Mouse (Mus musculus): ENCODE measurements around the gene Lrrc47.

The Lrrc47 gene

DNA sequence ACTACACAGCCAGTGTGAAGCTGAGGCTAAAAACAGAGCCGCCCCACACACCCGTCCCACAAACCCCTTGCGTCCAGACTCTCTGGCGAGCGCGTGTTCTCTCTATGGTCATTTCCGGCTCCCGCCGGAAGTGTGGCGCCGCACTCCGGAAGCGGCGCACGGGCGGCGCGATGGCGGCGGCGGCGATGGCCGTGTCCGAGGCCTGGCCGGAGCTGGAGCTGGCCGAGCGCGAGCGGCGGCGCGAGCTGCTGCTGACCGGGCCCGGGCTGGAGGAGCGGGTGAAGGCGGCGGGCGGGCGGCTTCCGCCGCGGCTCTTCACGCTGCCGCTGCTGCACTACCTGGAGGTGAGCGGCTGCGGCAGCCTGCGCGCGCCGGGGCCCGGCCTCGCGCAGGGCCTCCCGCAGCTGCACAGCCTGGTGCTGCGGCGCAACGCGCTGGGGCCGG is at the start of gene Lrrc47:
Gene Lrrc47, plus strand, starts transcription at position 86 of the 444 bp plus-strand sequence.
- peak; percentile 91 for DNase-seq (ENCODE audit: low spot score)

DNA sequence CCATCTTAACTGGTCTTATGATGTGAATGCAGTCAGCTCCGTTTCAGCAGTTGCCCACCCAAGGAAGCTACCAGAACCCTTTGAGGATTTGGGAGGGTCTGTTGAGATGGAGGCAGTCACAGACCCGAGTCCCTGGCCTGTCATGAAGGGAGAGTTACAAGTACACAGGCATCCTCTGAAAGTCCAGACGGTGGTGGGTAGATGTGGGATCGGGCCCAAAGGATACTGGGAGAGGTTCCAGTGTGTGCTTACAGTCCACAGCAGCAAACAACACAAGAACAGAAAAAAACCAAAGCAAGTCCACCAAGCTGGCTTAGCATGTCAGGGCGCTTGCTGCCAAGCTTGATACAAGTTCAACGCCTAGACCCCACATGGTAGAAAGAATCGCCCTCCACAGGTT is 48.9 kb upstream of the Lrrc47 start:
- DNase-seq (ENCODE audit: low spot score): no peak

DNA sequence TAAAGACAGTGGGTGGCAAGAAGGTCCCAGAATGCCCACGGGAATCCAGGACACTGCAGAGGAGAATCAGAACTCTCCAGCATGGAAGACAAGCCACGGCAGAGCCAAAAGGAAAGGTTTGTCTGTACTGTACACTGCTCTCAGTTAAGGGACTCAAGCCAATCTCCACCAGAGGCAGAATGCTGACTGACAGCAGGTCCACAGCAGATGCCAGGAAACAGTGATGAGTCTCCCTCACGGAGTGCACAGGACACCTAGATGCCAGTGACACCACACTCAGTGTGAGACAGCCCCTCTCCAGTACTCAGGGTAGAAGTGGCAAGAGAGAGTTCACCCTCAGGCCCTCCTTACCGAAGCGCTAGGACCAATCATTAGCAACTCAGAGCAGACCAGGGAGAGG is 44.9 kb upstream of the Lrrc47 start:
- DNase-seq (ENCODE audit: low spot score): no peak

DNA sequence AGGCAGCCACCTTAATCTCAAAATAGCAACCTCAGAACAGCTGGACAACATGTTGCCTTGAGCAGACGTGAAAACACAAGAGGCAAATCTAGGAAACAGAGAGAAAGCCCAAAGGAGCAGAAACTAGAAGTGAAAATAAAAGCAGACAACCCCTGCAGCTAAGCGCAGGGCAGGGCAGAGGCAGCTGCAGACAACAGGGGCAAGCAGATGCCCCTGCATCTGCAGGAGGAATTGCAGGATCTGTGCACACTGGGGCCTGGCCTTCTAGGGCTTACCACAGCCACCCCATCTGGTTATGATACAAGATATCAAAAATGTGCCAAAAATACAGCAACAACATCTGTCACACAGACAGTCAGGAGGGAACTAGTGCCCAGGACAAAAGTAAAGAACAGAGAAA is 44.0 kb upstream of the Lrrc47 start:
- no peak for DNase-seq (ENCODE audit: low spot score)

DNA sequence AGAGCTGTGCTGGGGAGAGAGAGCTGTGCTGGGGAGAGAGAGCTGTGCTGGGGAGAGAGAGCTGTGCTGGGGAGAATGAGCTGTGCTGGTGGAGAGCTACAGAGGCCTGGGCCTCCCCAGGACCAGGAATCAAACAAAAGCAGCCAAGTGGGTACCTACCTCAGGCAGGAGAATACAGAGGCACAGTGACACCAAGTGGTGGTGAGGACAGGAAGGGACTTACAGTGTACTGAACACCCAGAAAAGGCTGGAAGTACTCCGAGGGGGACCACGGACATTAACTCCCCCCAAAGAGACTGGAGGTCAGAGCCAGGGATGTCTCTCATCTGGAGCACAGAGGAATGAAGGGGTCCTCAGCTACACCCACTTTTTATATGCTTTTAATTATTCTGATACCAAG is 43.5 kb upstream of the Lrrc47 start:
- no peak for DNase-seq (ENCODE audit: low spot score)

GRCm38 (mm10) chr4:153974431-153975291 is 36.9 kb upstream of the Lrrc47 start, which contains the start of the genes Dffb and Cep104:
Gene Dffb (minus strand): TSS chr4:153975126.
Gene Cep104 (plus strand): TSS chr4:153975194.
- DNase-seq (ENCODE audit: low spot score): peak; percentile 95

DNA sequence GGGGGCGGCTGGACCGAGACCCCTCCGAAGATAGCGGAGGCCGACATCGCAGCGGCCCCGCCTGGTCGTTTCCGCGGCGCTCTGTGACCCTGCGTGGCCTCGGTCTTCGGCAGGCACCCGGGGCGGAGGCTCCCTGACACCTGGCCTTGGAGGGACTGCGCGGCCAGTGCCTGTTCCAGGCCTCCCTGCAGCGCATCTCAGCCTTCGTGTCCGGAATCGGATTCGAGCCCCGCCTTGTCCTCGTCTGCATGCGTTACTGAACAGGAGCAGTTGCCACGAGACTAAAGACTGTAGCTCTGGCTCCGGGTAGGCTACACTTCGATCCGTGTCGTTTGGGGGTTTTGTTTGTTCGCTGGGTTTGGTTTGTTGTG is 36.3 kb upstream of the Lrrc47 start:
- DNase-seq (ENCODE audit: low spot score): no peak

DNA sequence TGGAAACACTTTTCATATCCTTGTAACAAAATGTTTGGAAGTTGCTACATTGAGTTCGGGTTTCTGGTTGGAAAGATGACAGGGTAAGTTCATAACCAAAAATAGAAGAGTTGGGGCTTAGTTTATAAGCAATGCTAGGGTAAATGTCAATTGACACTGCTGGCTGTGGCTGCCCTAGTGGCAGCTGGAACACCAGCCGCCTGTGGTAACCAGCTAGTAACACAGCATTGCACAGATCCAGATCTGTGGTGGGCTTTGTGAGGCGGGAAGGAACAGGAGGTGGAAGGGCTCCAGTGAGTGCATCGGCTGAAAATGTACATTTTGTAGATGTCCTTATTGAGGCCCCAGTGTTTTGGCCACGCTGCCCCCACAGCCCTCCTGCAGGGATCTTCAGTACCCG is 35.8 kb upstream of the Lrrc47 start:
- peak; percentile 9 for DNase-seq (ENCODE audit: low spot score)

DNA sequence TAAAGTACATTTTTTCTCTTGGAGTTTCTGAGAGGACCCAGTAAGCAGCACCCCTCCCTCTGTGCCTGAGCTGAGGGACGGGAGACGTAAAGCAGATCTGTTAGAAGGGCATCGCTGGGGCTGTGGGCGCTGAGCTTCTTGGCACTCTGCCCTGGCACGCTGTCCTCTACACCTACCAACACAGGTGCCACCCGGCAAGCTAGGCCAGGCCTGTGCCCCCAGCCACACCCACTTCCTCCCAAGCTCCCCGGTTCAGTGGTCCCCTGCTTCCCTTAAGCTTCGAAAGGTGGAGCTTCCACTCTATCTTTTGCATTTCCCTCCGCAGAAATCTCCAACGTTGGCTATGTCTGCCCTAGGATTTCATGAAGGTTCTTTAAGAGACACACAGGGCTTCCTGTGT is 32.3 kb upstream of the Lrrc47 start:
- no peak for DNase-seq (ENCODE audit: low spot score)

DNA sequence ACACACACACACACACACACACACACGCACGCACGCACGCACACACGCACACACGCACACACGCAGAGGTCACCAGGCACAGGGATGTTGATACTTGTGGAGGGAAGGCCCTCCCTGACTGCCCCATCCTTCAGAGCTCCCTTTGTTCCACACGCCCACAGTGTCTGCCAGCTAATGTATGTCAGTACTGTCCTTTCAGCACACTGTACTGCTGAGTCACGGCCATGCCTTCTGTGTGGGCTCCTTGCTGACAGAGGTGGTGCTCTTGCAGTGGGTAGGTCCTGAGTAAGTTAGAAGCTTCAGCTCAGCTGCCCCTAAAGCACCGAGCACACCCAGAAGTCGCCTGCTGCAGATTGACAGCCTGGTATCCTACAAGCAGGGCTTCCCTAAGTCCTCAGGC is 31.1 kb upstream of the Lrrc47 start:
- no peak for DNase-seq (ENCODE audit: low spot score)

DNA sequence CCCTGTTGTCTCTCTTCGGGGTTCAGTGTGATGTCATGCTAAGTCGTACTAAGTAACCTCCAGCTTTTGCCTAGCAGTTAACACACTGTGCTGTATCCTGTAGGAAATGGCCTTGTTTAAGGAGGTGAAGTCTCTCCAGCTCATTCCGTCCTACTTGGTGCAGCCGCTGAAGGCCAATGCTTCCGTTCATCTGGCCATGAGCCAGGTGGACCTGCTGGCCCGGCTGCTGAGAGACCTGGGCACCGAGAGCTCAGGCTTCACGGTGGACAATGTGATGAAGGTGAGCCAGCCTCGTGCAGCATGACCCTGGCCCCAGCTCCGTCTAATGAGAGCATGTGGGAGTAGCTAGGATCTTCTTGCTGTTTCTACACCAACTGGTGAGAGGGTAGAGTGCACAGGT is 18.8 kb upstream of the Lrrc47 start:
- no peak for DNase-seq (ENCODE audit: low spot score)

DNA sequence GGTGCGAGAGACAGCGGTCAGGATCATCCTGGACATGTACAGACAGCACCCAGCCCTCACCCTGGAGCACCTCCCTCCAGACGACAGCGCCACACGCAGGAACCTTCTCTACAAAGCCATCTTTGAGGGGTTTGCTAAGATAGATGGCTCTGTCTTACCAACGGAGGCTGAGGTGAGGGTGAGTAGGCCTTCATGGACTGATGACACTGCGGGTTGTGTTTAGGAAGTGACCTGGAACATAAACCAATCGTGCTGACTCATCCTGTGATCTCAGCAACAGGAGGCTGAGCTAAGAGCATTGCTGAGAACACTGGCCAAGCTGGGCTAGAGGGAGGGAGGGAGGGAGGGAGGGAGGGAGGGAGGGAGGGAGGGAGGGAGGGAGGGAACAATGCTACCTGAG is 18.0 kb upstream of the Lrrc47 start:
- DNase-seq (ENCODE audit: low spot score): no peak

- peak; percentile 28 for DNase-seq (ENCODE audit: low spot score)
Observed at GRCm38 (mm10) chr4:154005488-154005887, 6.0 kb upstream of the Lrrc47 start.

DNA sequence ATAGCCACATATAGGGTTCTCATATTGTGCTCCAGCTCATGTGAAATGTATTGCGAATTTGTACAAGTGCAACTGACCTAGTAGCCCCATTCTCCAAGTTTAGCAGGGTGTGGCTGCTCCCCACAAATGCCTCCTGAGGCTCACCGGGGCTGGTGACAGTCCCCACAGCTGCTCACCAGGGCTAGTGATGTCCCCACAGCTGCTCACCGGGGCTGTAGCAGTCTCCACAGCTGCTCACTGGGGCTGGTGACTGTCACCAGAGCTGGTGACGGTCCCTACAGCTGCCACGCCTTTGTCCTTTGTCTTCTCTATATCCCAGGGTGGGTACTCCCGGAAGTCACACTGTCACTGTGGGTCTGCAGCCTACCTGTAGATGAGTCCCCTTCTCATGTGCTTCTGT is 5.3 kb upstream of the Lrrc47 start:
- DNase-seq (ENCODE audit: low spot score): no peak

DNA sequence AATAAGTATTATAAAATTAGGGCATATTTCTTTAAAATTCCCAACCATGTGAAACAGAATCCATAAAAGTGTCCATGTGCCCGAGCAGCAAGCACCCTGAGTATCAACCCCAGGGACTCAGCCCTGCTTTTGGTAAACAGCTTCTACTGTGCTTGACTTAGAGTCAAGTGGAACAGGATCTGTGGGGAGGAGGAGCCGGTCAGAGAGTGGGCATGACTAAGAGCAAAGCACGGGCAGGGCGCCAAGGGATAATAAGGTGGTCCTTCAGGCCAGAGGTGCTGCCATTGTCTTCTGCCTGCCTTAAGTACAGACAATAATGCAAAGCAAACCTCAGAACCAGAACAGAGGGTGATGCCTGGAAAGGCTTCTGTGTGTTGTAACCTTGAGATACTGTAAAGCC is 3.8 kb upstream of the Lrrc47 start:
- DNase-seq (ENCODE audit: low spot score): no peak

GRCm38 (mm10) chr4:154010907-154011645 is 455 bp upstream of the Lrrc47 start:
- no peak for DNase-seq (ENCODE audit: low spot score)

DNA sequence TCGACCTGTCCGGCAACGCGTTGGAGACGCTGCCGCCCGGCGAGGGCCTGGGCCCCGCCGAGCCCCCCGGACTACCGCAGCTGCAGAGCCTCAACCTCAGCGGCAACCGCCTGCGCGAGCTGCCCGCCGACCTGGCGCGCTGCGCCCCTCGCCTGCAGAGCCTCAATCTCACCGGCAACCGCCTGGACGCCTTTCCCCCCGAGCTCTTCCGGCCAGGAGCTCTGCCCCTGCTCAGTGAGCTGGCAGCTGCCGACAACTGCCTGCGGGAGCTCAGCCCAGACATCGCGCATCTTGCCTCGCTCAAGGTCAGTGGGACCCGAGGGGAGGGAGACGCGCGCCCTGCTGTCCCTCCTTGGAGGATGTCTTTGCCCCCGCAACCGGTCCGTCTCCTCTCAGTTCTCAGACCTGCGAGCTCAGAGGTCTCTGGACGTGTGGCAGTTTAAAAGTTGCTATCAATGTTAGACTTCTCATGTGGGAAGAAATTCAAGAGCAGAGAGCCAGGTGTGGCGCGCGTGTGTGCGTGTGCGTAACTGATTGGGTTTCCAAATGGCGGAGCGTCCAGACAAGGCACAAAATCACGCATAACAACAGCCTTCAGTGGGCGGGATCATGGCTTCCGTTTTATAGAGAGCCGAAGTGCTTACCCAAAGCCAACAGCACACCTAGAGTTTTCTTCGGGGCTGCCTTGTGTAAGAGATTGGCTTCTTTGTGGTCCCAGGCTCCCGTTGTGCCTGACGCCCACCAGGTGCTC is 776 bp downstream of the Lrrc47 start:
- peak; percentile 7 for DNase-seq (ENCODE audit: low spot score)

- no peak for DNase-seq (ENCODE audit: low spot score)
Observed at GRCm38 (mm10) chr4:154015476-154015875, 3.9 kb downstream of the Lrrc47 start.

DNA sequence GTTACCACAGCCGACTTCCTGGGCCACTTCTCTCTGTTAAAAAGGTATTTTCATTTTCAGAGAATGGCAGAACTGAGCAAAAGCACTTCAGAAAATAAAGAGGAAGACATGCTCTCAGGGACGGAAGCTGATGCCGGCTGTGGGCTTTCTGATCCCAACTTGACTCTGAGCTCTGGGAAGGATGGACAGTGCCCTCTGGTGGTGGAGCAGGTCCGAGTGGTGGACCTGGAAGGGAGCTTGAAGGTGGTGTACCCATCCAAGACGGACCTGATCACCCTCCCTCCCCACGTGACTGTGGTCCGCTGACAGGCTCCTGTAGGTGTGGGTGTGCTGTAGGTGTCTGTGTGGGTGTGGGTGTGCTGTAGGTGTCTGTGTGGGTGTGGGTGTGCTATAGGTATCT is 8.0 kb downstream of the Lrrc47 start:
- peak; percentile 42 for DNase-seq (ENCODE audit: low spot score)

- DNase-seq (ENCODE audit: low spot score): no peak
Observed at GRCm38 (mm10) chr4:154021432-154021831, 9.9 kb downstream of the Lrrc47 start.

- no peak for DNase-seq (ENCODE audit: low spot score)
Observed at GRCm38 (mm10) chr4:154022407-154022806, 10.9 kb downstream of the Lrrc47 start.

GRCm38 (mm10) chr4:154022844-154023243 is 11.3 kb downstream of the Lrrc47 start:
- DNase-seq (ENCODE audit: low spot score): no peak

Measured in retina, embryonic 14.5 days (tissue).